Mouse (Mus musculus): Measurements from ENCODE around the gene Gm8947.
A peak's percentile ranks its signal among the peaks of the same experiment; 100 is the strongest.
"Not testable (repeated sequence)": the region's sequence is repeated elsewhere in the genome, so short reads cannot be mapped to it uniquely, and the experiment has no call there.

Gm8947 gene

GRCm38 (mm10) chr1:151192075-151192474 lies at the start of gene Gm8947:
TSS of gene Gm8947 (plus strand) at chr1:151192376.
- not testable (repeated sequence) for DNase-seq (ENCODE audit: low read depth in 2 of 2, low spot score in 2 of 2)

- DNase-seq (ENCODE audit: low read depth in 2 of 2, low spot score in 2 of 2), result no peak
These were observed 47.6 kb upstream of the Gm8947 start for GRCm38 (mm10) chr1:151144471-151145146.

DNA sequence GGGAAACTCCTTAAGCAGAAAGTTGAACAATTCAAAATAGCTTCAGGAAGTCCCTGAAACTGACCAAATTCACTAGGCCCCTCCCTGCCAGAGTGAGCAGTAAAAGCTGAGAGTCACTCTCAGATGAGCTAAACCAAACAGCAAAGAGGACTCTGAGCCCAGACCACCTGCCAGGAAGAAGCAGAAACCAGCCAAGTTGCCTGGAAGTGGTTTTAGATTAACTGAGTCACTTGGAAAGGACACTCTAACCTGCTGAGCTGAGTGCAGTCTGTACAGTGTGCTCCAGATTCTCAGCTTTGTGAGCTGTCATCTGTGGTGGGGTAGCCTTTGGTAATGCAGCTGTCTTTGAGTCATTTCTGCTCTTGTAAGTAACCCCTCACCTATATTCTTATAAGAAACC lies 44.4 kb upstream of the Gm8947 start:
- no peak for DNase-seq (ENCODE audit: low read depth in 2 of 2, low spot score in 2 of 2)

DNA sequence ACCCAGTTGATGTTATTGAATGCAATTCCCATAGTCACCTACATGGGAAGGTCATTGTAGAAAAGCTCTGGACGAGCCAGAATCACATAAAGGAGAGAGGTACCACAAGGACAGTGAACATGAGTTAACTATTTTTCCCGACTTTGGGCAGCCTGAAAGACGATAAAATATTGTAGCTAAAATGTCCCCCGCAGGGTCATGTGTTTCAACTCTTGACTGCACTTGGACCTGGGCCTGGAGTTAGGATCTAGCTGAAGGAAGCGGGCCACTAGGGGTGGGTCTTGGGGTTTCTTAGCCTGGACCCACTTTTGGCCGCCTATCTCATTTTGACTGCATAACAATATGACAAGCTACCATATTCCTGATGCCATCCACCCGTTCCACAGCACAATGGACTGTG lies 42.0 kb upstream of the Gm8947 start:
- DNase-seq (ENCODE audit: low read depth in 2 of 2, low spot score in 2 of 2), result no peak

- no peak for DNase-seq (ENCODE audit: low read depth in 2 of 2, low spot score in 2 of 2)
These were observed 41.1 kb upstream of the Gm8947 start for GRCm38 (mm10) chr1:151151089-151151488.

GRCm38 (mm10) chr1:151153056-151153652 lies 39.0 kb upstream of the Gm8947 start:
- no peak for DNase-seq (ENCODE audit: low read depth in 2 of 2, low spot score in 2 of 2)

- not testable (repeated sequence) for DNase-seq (ENCODE audit: low read depth in 2 of 2, low spot score in 2 of 2)
These were observed 38.0 kb upstream of the Gm8947 start for GRCm38 (mm10) chr1:151154131-151154530.

- DNase-seq (ENCODE audit: low read depth in 2 of 2, low spot score in 2 of 2), result no peak
These were observed 36.0 kb upstream of the Gm8947 start for GRCm38 (mm10) chr1:151156129-151156528.

DNA sequence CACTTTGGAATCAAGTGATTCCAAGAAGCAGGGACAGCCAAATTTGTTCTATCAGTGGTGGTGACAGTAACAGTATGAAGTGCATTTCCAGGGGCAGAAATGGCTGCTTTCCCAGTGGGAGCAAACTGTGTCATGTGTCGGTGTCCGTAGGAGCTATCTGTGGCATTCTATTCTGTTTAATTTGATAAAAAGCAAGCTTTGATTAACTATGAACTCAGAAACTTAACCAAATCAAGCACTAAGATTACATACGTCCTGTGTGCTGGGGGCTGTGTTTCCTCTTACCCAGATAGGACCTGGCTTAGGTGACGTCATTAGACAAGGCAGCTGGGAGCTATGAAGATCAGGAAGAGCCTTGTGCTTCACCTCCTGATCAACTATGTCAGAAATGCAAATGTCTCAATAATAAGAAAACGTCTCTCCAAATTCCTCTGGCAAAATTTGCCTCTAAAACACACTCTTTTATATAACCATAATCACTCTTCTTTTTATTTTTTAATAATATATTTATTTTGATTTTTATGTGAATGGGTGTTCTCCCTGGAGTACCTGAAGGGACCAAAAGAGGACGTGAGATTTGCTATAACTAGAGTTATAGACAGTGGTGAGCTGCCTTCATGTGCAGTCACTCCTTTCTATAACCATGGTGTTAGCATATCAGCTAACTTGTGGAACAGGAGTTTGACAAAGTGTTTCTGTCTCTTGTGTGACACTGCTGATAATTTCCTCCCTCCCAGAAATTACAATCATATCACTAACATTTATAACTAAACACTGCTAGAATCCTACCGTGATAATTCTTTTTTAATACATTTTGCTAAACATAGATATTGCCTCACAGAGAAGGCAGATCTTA lies 35.2 kb upstream of the Gm8947 start:
- DNase-seq (ENCODE audit: low read depth in 2 of 2, low spot score in 2 of 2), result no peak

DNA sequence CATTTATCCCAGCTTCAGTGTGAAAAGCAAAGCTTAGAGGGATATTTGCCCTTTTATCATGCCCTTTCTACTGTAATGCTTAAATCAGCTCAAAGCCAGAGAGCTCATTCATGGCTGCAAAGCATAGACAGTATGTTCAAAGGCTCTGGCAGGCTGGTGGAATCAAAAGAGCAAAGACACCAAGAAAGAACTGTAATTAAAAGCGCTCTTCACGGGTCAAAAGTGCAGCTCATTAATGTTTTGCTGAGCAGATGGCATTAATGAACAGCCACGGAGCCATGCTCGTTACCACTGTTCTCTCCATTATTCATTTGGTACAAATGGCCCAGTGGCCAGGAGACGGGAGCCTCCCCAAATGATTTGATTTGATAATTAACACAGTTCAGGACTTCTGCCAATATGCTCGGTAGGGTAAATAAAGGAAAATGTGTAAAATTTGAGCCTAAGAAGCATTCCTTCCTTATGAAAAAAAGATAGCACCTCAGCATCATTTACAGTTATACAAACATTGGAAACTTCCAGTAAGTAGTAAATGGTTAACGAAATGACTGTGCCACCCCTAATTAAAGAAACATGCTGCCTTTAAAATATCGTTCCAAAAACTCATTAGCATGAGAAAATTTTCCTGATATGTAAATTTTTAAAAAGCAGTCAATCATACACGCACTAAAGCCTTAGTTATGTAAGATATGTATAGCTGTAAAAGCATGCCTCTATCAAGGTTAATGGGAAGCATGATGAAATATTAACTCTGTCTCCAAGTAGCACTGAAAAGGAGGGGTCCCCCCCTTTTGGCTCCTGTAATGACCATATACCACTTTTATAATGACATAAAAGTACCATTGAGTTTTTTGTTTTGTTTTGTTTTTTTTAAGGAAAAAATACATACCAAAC lies 34.0 kb upstream of the Gm8947 start:
- DNase-seq (ENCODE audit: low read depth in 2 of 2, low spot score in 2 of 2), result no peak

DNA sequence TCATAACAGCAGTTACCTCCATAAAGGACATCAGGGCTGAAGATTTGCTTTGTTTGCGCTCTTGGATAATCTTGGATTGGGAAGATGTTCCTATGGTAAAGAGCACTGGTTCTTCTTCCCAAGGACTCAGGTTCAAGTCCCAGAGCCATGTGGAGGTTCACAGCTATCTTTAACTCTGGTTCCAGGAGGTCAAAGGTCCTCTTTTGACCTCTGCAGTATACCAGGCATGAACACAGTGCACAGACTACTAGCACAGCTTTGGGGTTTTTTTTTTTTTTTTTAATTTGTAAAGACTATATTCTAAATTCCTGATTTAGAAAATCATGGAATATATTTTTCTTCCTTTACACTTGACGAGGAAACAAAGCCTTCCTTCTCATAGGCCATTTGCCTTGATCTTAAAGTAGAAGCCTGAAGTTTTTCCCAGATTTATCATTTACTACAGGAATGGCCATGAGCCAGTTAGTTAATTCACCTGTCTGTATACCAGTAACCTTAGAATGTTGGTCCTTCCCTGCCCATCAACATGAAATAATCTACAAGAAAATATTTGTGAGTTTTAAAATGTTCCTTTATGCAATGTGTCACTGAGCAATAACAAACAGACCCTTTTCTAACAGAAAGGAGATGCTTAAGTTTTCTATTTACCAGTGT lies 33.2 kb upstream of the Gm8947 start:
- DNase-seq (ENCODE audit: low read depth in 2 of 2, low spot score in 2 of 2), result no peak

DNA sequence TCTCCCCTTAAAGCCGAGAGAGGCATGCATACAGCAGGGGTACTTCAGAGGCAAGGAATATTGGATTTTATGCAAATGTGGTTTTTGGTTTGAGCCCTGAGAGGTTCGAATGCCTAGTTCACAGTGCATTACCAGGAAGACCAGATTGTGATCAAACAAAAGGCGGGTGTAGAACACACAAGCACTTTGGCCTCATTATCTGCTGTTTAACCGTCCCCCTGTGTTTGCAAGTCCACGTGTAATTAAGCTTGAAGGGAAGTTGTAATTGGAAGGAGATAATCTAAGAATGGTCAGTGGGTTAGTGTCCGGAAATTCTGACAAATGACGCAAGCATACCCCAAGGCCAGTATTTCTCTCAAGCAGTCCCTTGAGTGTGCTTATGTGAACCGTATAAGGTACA lies 26.1 kb upstream of the Gm8947 start:
- DNase-seq (ENCODE audit: low read depth in 2 of 2, low spot score in 2 of 2), result no peak

GRCm38 (mm10) chr1:151167297-151168047 lies 24.7 kb upstream of the Gm8947 start:
- DNase-seq (ENCODE audit: low read depth in 2 of 2, low spot score in 2 of 2), result peak in 1 of 2 experiments; percentile 2

GRCm38 (mm10) chr1:151168637-151169036 lies 23.5 kb upstream of the Gm8947 start:
- no peak for DNase-seq (ENCODE audit: low read depth in 2 of 2, low spot score in 2 of 2)

DNA sequence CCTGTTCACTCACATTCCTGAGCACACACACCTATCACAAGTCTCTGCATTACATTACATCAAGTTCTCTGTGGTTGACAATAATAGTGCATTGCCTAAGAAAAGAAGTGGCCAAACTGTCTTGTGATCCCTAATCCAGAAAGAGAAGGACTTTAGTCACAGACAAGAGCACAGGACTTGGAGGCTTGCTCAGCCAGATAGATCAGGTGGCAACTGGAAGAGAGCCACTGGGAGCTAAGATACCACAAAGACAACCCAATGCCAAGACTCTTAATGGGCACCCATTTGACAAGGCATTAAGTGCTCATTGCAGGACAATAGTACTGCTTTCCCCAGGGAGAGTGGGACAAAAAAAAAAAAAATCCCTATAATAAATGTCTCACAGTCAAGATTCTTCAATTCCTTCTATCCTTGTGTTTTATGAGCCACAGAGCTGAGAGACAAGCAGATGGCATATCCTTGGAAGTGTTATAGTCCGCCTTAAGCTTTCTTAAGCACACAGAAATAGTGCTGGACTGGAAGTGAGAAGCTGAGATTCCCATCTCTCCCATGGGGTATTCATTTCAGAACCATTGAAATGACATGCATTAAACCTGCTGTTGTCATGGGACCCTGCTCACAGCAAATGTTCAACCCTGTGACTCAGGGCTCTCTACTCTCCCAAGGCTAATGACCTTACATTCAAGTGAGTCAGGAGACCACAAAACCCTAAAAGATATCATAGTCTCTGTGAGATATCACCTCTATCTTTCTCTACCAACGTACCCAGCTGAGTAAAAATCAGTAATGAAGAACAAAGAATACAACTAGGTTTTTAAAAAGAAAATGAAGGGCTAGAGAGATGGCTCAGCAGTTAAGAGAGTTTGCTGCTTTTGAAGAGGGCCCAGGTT lies 20.4 kb upstream of the Gm8947 start:
- DNase-seq (ENCODE audit: low read depth in 2 of 2, low spot score in 2 of 2), result no peak

- DNase-seq (ENCODE audit: low read depth in 2 of 2, low spot score in 2 of 2), result peak in 1 of 2 experiments; percentile 44
These were observed 14.9 kb upstream of the Gm8947 start for GRCm38 (mm10) chr1:151177030-151177936.

DNA sequence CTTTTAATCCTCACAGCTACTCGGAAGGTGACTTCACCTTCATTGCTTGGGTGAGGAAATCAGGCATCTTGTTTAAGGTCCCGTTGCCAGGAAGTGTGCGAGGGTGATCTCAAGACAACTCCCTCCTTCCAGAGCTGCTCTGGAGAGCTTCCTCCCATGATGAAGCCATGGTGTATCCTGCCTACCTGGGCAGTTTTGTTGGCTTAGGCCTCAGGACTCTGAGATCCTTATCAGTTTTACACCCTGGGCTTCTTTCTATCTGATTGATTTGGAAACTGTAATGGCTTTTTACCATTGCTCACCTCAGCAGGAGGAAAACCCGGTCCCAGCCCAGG lies 14.3 kb upstream of the Gm8947 start:
- DNase-seq (ENCODE audit: low read depth in 2 of 2, low spot score in 2 of 2), result peak in 1 of 2 experiments; percentile 49
